Mouse (Mus musculus) CH12.LX (cell line): ENCODE measurements around the gene Sptbn2. TPM values are rescaled to one million over a fixed set of nuclear protein-coding genes. Genes with fewer than 3 reads are reported as not detected.

ENCODE experiments used
- DNase-seq: peaks from one replicate; pipeline ENCODE4 v3.0.0-alpha.2; 2013; ENCODE audit errors: extremely low read depth
- H3K27ac ChIP-seq: 2 replicates; pipeline ENCODE4 v1.5.1; 2012; ENCODE audit warnings: low read depth, mild to moderate bottlenecking, control low read depth, moderate library complexity; ENCODE audit not compliant: insufficient read depth
- H3K27me3 ChIP-seq: replicated peaks from 2 replicates; pipeline ENCODE3; 2012; ENCODE audit warnings: inconsistent platforms
- H3K36me3 ChIP-seq, 2 experiments: replicated peaks in 1 of 2; 2 replicates each; pipeline versions ENCODE3 to v1.6.1; 2012; ENCODE audit warnings: inconsistent platforms in 1 of 2, low read length in 1 of 2, mild to moderate bottlenecking in 1 of 2, mixed read lengths in 1 of 2, moderate library complexity in 1 of 2; ENCODE audit not compliant: control insufficient read depth in 1 of 2, insufficient read depth in 1 of 2
- H3K4me1 ChIP-seq, 2 experiments: 2 replicates each; pipeline ENCODE4 v1.6.1; 2012; ENCODE audit warnings: inconsistent platforms in 1 of 2, moderate library complexity in 1 of 2; ENCODE audit not compliant: insufficient read depth in 2 of 2, control insufficient read depth in 1 of 2
- H3K4me2 ChIP-seq: 2 replicates; pipeline ENCODE4 v1.6.1; 2012; ENCODE audit warnings: low read depth, mild to moderate bottlenecking, control low read depth; ENCODE audit not compliant: poor library complexity, insufficient read depth, severe bottlenecking
- H3K4me3 ChIP-seq, 3 experiments: fragments of 150-350 bp in 1 of 3; sonication (generic) in 1 of 3; replicated peaks in 1 of 3; 2 replicates each; pipeline versions ENCODE3 to v1.5.1; 2011 to 2012; ENCODE audit warnings: low read depth in 2 of 3, low read length in 2 of 3, mild to moderate bottlenecking in 2 of 3, moderate library complexity in 2 of 3, control low read depth in 1 of 3, improper control_type of control experiment in 1 of 3, inconsistent platforms in 1 of 3, mixed read lengths in 1 of 3; ENCODE audit not compliant: poor library complexity in 1 of 3
- H3K79me2 ChIP-seq: replicated peaks from 2 replicates; pipeline ENCODE4 v1.6.1; 2012; ENCODE audit warnings: mild to moderate bottlenecking, moderate library complexity; ENCODE audit not compliant: control insufficient read depth, poor library complexity, insufficient read depth, severe bottlenecking; ENCODE audit errors: extremely low read depth
- H3K9ac ChIP-seq: 2 replicates; pipeline ENCODE4 v1.6.1; 2012; ENCODE audit warnings: low read depth, mild to moderate bottlenecking, control low read depth, moderate library complexity; ENCODE audit not compliant: insufficient read depth
- H3K9me3 ChIP-seq: replicated peaks from 2 replicates; pipeline ENCODE3; 2012; ENCODE audit warnings: low read length, inconsistent platforms, mixed read lengths
- BHLHE40 ChIP-seq: IDR thresholded peaks from 2 replicates; pipeline ENCODE4 v1.6.1; 2011; ENCODE audit warnings: mild to moderate bottlenecking, low read depth, low read length, improper control_type of control experiment
- CHD1 ChIP-seq: IDR thresholded peaks from 2 replicates; pipeline ENCODE4 v1.6.1; 2012; ENCODE audit warnings: low read depth, low read length, improper control_type of control experiment, inconsistent platforms
- ELF1 ChIP-seq: IDR thresholded peaks from 2 replicates; pipeline ENCODE4 v1.6.1; 2014; ENCODE audit warnings: low read depth, mild to moderate bottlenecking, inconsistent platforms, low read length, improper control_type of control experiment
- ETS1 ChIP-seq: conservative IDR thresholded peaks from 2 replicates; pipeline ENCODE4 v1.6.1; 2012; ENCODE audit warnings: low read depth, mild to moderate bottlenecking, inconsistent platforms, low read length, improper control_type of control experiment, moderate library complexity
- HCFC1 ChIP-seq: IDR thresholded peaks from 2 replicates; pipeline ENCODE4 v1.6.1; 2012; ENCODE audit warnings: low read depth, mild to moderate bottlenecking, inconsistent platforms, low read length, improper control_type of control experiment
- JUN ChIP-seq: IDR thresholded peaks from 2 replicates; pipeline ENCODE4 v1.6.1; 2011; ENCODE audit warnings: low read depth, mild to moderate bottlenecking, low read length, improper control_type of control experiment, moderate library complexity; ENCODE audit not compliant: insufficient read depth
- JUND ChIP-seq: conservative IDR thresholded peaks from 2 replicates; pipeline ENCODE4 v1.6.1; 2011; ENCODE audit warnings: low read depth, low read length, improper control_type of control experiment
- MAX ChIP-seq: IDR thresholded peaks from 2 replicates; pipeline ENCODE4 v1.6.1; 2011; ENCODE audit warnings: low read length, improper control_type of control experiment
- NELFE ChIP-seq: IDR thresholded peaks from 2 replicates; pipeline ENCODE4 v1.6.1; 2011; ENCODE audit warnings: low read depth, low read length, improper control_type of control experiment
- PAX5 ChIP-seq: IDR thresholded peaks from 2 replicates; pipeline ENCODE4 v1.6.1; 2012; ENCODE audit warnings: low read length, inconsistent platforms, mixed read lengths
- POLR2A ChIP-seq: IDR thresholded peaks from 2 replicates; pipeline ENCODE4 v1.6.1; 2011; ENCODE audit warnings: low read depth, mild to moderate bottlenecking, improper control_type of control experiment, low read length
- RAD21 ChIP-seq: IDR thresholded peaks from 2 replicates; pipeline ENCODE4 v1.6.1; 2011; ENCODE audit warnings: low read depth, mild to moderate bottlenecking, low read length, improper control_type of control experiment, moderate library complexity
- SMC3 ChIP-seq: IDR thresholded peaks from 2 replicates; pipeline ENCODE4 v1.6.1; 2011; ENCODE audit warnings: low read depth, low read length, improper control_type of control experiment
- UBTF ChIP-seq: IDR thresholded peaks from 2 replicates; pipeline ENCODE4 v1.6.1; 2012; ENCODE audit warnings: low read depth, mild to moderate bottlenecking, inconsistent platforms, low read length, improper control_type of control experiment, moderate library complexity
- ZC3H11A ChIP-seq: IDR thresholded peaks from 2 replicates; pipeline ENCODE4 v1.6.1; 2012; ENCODE audit warnings: low read depth, mild to moderate bottlenecking, inconsistent platforms, low read length, improper control_type of control experiment
- ZKSCAN1 ChIP-seq: IDR thresholded peaks from 2 replicates; pipeline ENCODE4 v1.6.1; 2012; ENCODE audit warnings: low read depth, inconsistent platforms, low read length, improper control_type of control experiment, borderline replicate concordance
- ZMIZ1 ChIP-seq: IDR thresholded peaks from 2 replicates; pipeline ENCODE4 v1.6.1; 2012; ENCODE audit warnings: low read depth, mild to moderate bottlenecking, inconsistent platforms, low read length, improper control_type of control experiment
- dilution Hi-C: fragments of 300-500 bp; cut with MboI; formaldehyde crosslinking; loops from 2 replicates; pipeline ENCODE4 v1.14.3; 2020; ENCODE audit warnings: low sequenced_read_pairs; ENCODE audit not compliant: extremely low pct_unique_long_range_greater_than_20kb, extremely low pct_ligation_motif_present
- in situ Hi-C: fragments of 300-500 bp; cut with MboI; formaldehyde crosslinking; loops from 3 replicates; pipeline ENCODE4 v1.14.3; 2019; ENCODE audit warnings: low sequenced_read_pairs, low pct_ligation_motif_present, low pct_unique_long_range_greater_than_20kb, mixed read lengths
- polyA plus RNA-seq: library from polyadenylated mRNA; unstranded; fragments of >175 nt; gene quantifications from 2 replicates; pipeline ENCODE4 v1.2.1, GENCODE M21; 2012; ENCODE audit warnings: low read depth; ENCODE audit not compliant: insufficient read length
- total RNA-seq, 2 experiments: library from RNA; depleted of rRNA; stranded (reverse); fragments of 300-350 nt in 1 of 2; fragments of >200 nt in 1 of 2; gene quantifications; 2 replicates each; pipeline ENCODE4 v1.2.3; 2012 to 2014

The Sptbn2 gene
- total and polyA plus RNA-seq, 3 experiments: 0.08 to 2.7 (median 0.24) TPM

DNA sequence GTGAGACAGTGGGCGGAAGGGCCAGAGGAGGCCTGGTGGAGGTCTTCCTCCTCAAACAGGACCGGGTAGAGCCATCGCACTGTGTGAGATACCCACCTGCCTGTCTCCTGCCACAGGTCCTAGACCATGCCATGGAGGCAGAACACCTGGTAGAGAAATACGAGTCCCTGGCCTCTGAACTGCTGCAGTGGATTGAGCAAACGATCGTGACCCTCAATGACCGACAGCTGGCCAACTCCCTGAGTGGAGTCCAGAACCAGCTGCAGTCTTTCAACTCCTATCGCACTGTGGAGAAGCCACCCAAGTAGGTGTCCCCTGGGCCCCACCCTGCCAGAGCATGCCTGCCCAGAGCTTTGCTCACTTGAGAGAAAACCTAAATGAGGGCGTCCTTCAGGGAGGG, 18.2 kb downstream of the Sptbn2 start:
- dilution Hi-C loops: no loop called here
- Histone ChIP-seq H3K9ac (no peak overlapping the region), H3K79me2 (no peaks in the 10 kb centered on the region), H3K4me2 (no peak overlapping the region), H3K4me3 (no peak overlapping the region), H3K27ac (no peak overlapping the region), H3K27me3 (peaks cover 39% of the 10 kb centered on the region), H3K4me1 (no peaks in the 10 kb centered on the region), H3K36me3 (no peaks in the 10 kb centered on the region), H3K9me3 (no peaks in the 10 kb centered on the region)
- in situ Hi-C loops: no loop called here
- DNase-seq: no peak
- no peak for TF ChIP-seq PAX5
- TF ChIP-seq ZKSCAN1: no peak
- TF ChIP-seq UBTF: no peak
- TF ChIP-seq CHD1: no peak
- no peak for TF ChIP-seq NELFE
- TF ChIP-seq SMC3: no peak
- no peak for TF ChIP-seq JUND
- no peak for TF ChIP-seq BHLHE40
- no peak for TF ChIP-seq MAX

GRCm38 (mm10) chr19:4733052-4733451, 22.1 kb downstream of the Sptbn2 start:
- no peak overlapping the region for H3K4me3 ChIP-seq
- TF ChIP-seq POLR2A (no peak), HCFC1 (no peak), JUN (no peak), ZC3H11A (no peak), ETS1 (no peak), ZMIZ1 (no peak), ELF1 (no peak), RAD21 (no peak)
- H3K36me3 ChIP-seq: no peaks in the 10 kb centered on the region
- no peaks in the 10 kb centered on the region for H3K4me1 ChIP-seq
- in situ Hi-C loops (no loop called here), dilution Hi-C loops (no loop called here)
- no peaks in the 10 kb centered on the region for H3K9me3 ChIP-seq
- peaks cover 25% of the 10 kb centered on the region for H3K27me3 ChIP-seq
- H3K4me2 ChIP-seq: no peak overlapping the region
- DNase-seq: no peak
- no peak overlapping the region for H3K27ac ChIP-seq
- no peaks in the 10 kb centered on the region for H3K79me2 ChIP-seq
- H3K9ac ChIP-seq: no peak overlapping the region
